Mouse (Mus musculus) CD4-positive, CD25-positive, alpha-beta regulatory T cell, adult 2 months (primary cell): ENCODE data around the gene Fbxw18.
"Not testable (repeated sequence)": the region's sequence is repeated elsewhere in the genome, so short reads cannot be mapped to it uniquely, and the experiment has no call there.

Source experiments
- DNase-seq: peaks from one replicate; pipeline ENCODE4 v3.0.0-alpha.2; 2012; ENCODE audit warnings: low read depth, low spot score

Fbxw18 gene

GRCm38 (mm10) chr9:109702600-109702999 is at the start of gene Fbxw18:
TSS of gene Fbxw18 (minus strand) at chr9:109702700.
- DNase-seq, result not testable (repeated sequence)

GRCm38 (mm10) chr9:109745989-109746388 is 43.5 kb upstream of the Fbxw18 start, which contains the start of gene Fbxw26:
TSS of gene Fbxw26 (minus strand) at chr9:109746089.
- DNase-seq, result not testable (repeated sequence)

GRCm38 (mm10) chr9:109685299-109685698 is 17.2 kb downstream of the Fbxw18 start:
- DNase-seq, result peak; percentile 39

- not testable (repeated sequence) for DNase-seq
These were observed 37.9 kb downstream of the Fbxw18 start, which contains the start of gene Fbxw25 for GRCm38 (mm10) chr9:109664552-109664951. TSS of gene Fbxw25 (minus strand) at chr9:109664652.
